Mouse (Mus musculus) heart, postnatal 4 days (tissue): ENCODE data around the gene Ppp6r1. TPM values are rescaled to one million over a fixed set of nuclear protein-coding genes. Genes with fewer than 3 reads are reported as not detected.
"Not testable (repeated sequence)": the region's sequence is repeated elsewhere in the genome, so short reads cannot be mapped to it uniquely, and the experiment has no call there.

Source experiments
- DNase-seq: peaks from one replicate; pipeline ENCODE4 v3.0.0; 2021
- total RNA-seq, 2 experiments: library from RNA; stranded (reverse); gene quantifications; 2 replicates each; pipeline ENCODE4 v1.2.3; 2021

Ppp6r1 gene
- total RNA-seq, 2 experiments from 2014 or later: 79.1 to 81.3 TPM

DNA sequence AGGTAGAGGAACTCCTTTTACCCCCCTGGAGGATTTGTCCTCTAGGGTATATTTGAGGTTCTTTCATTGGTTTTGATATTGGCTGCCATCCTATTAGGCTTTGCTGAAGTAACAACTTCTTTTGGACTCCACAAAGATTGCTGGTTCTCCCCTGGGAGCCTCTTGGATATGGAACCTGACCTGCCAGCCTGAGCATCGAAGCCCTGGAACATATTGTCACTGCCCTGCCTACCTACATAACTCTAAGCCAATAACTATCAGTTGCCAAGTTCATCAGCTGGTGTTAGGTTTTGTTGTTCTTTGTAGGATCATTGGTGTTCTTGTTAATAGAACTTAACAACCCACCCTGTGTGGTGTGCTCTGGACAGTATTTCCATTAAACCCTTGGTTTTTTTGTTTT is 45.9 kb downstream of the Ppp6r1 start:
- no peak for DNase-seq

DNA sequence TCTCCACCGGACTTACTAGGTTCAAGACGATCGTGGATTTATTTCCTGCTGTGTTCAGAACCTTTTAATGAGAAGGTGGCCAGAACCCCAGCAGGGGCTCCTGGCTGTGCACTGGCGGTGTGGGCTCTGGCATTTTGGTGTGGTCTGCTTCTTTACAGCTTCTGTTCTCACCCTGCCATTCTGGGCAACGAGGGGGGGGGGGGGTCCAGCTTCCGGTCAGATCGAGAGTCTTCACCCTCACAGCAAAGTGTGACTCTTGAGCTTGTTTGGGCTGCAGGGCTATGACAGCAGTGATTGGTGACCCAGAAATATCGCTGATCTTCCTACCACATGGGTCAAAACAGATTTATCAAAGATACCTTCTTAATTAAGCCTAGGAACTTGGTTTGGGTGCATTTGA is 46.4 kb downstream of the Ppp6r1 start:
- DNase-seq: no peak

DNA sequence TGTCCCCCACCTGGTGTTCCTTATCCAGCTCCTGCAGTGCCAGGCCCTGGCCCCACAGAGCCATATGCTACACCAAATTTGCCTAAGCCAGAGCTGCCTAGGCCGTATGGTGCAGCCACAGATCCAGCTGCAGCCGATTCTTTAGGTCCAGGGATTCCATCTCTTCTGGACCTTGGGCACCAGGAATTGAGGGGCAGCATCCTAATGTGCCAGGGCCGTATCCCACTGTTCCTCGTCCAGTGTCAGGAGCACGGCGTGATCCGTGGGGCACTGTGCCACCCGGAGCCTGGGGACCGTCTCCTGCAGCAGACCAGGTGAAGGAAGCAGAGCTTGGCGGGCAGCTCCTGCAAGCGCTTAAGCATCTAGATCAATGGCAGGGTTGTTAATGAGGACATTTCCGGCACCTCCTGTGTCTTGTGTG is 46.9 kb downstream of the Ppp6r1 start:
- DNase-seq: no peak

GRCm38 (mm10) chr7:4611511-4611910 is 47.3 kb downstream of the Ppp6r1 start:
- DNase-seq: no peak

DNA sequence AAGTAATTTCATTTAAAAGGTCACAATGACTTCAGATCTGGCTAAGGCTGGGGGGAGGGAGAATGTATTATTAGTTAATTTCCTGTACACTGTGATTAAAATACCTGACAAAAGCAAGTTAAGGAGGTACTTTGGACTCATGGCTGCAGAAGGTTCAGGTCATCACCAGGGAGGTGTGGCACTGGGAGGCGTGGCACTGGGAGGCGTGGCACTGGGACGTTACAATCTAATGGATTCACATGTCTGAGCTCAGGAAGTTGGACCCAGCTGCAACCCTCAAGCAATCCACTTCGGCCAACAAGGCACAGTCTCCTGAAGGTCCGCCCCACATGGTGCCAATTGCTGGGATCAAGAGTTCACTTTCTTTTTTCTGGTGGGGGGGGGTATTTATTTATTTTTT is 50.8 kb downstream of the Ppp6r1 start:
- no peak for DNase-seq

GRCm38 (mm10) chr7:4603873-4604272 is 54.9 kb downstream of the Ppp6r1 start, which contains the start of gene Ptprh:
Gene Ptprh, minus strand, starts transcription at chr7:4604041.
- DNase-seq: no peak

DNA sequence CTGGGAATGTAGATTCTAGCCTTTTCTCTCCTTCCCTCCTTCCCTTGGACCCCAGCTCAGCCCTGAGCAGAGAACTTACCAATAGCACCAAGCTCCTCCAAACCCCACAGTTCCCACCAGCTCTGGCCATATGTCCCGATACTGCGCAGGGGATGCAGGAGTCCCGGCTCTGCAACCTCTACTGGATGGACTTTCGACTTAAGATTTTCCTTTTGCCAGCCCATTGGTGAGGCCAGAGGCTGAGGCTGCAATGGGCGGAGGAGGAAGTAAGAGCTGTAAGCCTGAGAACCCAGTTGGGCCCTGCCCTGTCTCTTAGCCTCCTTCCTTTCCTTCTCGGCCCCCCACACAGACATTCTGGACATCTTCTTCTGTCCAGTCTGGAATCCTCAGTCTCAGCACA is 55.9 kb downstream of the Ppp6r1 start:
- no peak for DNase-seq

- DNase-seq: not testable (repeated sequence)
Measured at GRCm38 (mm10) chr7:4597046-4597445, 61.8 kb downstream of the Ppp6r1 start.

Other genes with a start within 250 kb of the Ppp6r1 start
- gene Rdh13, start 213.4 kb downstream of the Ppp6r1 start, total RNA-seq: 10 to 100 TPM; 30.4 to 36.4 TPM
- 1 to 10 TPM; 1.6 to 2.7 TPM for gene Eps8l1, start 198.3 kb downstream of the Ppp6r1 start, total RNA-seq
- gene Ppp1r12c, start 157.3 kb downstream of the Ppp6r1 start, total RNA-seq: 10 to 100 TPM; 89.8 to 92.3 TPM
- 10 to 100 TPM; 48.7 to 59.0 TPM for gene Tnnt1, start 142.6 kb downstream of the Ppp6r1 start, total RNA-seq
- gene Tnni3, start 134.8 kb downstream of the Ppp6r1 start, total RNA-seq: 1,000 to 10,000 TPM; 4,693 to 5,168 TPM
- under 1 TPM; 0.41 to 0.57 TPM for gene Dnaaf3, start 126.6 kb downstream of the Ppp6r1 start, total RNA-seq
- 1 to 10 TPM; 1.1 to 1.5 TPM for gene Syt5, start 111.5 kb downstream of the Ppp6r1 start, total RNA-seq
- not detected for gene Ptprh, start 55.0 kb downstream of the Ppp6r1 start, total RNA-seq
- 1 to 10 TPM; 6.6 to 8.5 TPM for gene Tmem86b, start 27.6 kb downstream of the Ppp6r1 start, total RNA-seq
- 10 to 100 TPM; 51.5 to 54.7 TPM for gene Hspbp1, start 26.0 kb upstream of the Ppp6r1 start, total RNA-seq
- 1 to 10 TPM; 4.1 to 5.9 TPM for gene Brsk1, start 31.6 kb upstream of the Ppp6r1 start, total RNA-seq
- gene Tmem150b, start 66.2 kb upstream of the Ppp6r1 start, total RNA-seq: under 1 TPM in 1 of 2 experiments, not detected in 1; 0.12 TPM
- gene Kmt5c, start 81.1 kb upstream of the Ppp6r1 start, total RNA-seq: 10 to 100 TPM; 41.6 to 43.5 TPM
- gene Cox6b2, start 94.1 kb upstream of the Ppp6r1 start, total RNA-seq: 10 to 100 TPM; 11.7 to 16.9 TPM
- not detected for gene Fam71e2, start 112.3 kb upstream of the Ppp6r1 start, total RNA-seq
- gene Il11, start 123.8 kb upstream of the Ppp6r1 start, total RNA-seq: under 1 TPM in 1 of 2 experiments, not detected in 1; 0.23 TPM
- gene Tmem190, start 123.9 kb upstream of the Ppp6r1 start, total RNA-seq: not detected
- 1 to 10 TPM; 2.7 to 5.1 TPM for gene Tmem238, start 130.6 kb upstream of the Ppp6r1 start, total RNA-seq
- 100 to 1,000 TPM; 726 to 732 TPM for gene Rpl28, start 133.9 kb upstream of the Ppp6r1 start, total RNA-seq
- gene Ube2s, start 153.6 kb upstream of the Ppp6r1 start, total RNA-seq: 100 to 1,000 TPM; 281 to 285 TPM
- under 1 TPM in 1 of 2 experiments, not detected in 1; 0.20 TPM for gene Shisa7, start 185.7 kb upstream of the Ppp6r1 start, total RNA-seq
- gene Isoc2b, start 211.2 kb upstream of the Ppp6r1 start, total RNA-seq: 1 to 10 TPM; 1.6 to 2.3 TPM
- gene Isoc2a, start 218.1 kb upstream of the Ppp6r1 start, total RNA-seq: 10 to 100 TPM; 14.7 to 15.5 TPM
- not detected for gene Gm36210, start 247.5 kb upstream of the Ppp6r1 start, total RNA-seq